Mouse (Mus musculus): ENCODE results near the gene Gmds.

Gene Gmds

GRCm38 (mm10) chr13:31792480-31793132 lies 545.9 kb downstream of the Gmds start:
- no peak for DNase-seq (ENCODE audit: low spot score in 2 of 2)

GRCm38 (mm10) chr13:31784757-31785156 lies 553.8 kb downstream of the Gmds start:
- DNase-seq (ENCODE audit: low spot score in 2 of 2): no peak

DNA sequence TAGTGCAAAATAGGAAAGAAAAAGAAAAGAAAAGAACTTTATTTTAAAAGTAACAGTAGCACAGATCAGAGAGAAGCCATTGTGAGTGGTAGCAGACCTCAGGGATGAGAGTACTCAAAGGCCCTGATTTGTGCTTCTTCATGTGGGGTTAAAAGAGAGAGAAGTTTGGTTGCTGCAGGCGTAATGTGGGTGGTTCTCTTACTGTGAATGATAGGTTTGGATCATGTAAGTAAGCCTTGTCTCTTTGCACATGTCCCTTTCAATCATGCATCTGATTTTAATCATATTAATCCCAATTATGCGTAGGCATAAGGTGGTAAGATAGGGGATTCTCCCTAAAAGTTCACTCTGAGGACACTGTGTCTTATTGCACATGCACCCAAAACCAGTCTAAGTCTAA lies 556.5 kb downstream of the Gmds start:
- no peak for DNase-seq (ENCODE audit: low spot score in 2 of 2)

DNA sequence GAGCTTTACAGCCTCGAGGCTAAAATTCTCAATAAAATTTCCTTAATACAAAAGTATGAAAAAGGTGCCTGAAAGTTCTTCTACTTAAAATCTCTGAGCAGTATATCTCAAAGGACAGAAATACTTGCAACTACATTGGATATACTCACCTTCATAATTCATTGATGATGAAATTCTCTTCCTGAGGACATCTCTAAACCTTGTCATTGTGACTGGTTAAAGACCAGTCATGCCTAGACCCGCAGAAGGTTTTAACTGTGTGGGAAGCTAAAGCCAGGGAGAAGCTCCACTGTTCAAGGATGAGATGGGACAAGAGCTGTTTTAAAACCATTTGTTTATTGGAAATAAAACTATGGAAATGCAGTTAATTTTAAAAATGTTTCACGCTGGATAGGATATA lies 558.2 kb downstream of the Gmds start:
- no peak for DNase-seq (ENCODE audit: low spot score in 2 of 2)

- DNase-seq (ENCODE audit: low spot score in 2 of 2): no peak
These were observed 559.1 kb downstream of the Gmds start for GRCm38 (mm10) chr13:31779281-31779981.

GRCm38 (mm10) chr13:31775762-31776161 lies 562.8 kb downstream of the Gmds start:
- no peak for DNase-seq (ENCODE audit: low spot score in 2 of 2)

GRCm38 (mm10) chr13:31772882-31773281 lies 565.7 kb downstream of the Gmds start:
- no peak for DNase-seq (ENCODE audit: low spot score in 2 of 2)
